Mouse (Mus musculus) C2C12 (cell line): Measurements from ENCODE around the gene Sdf2l1. TPM values are rescaled to one million over a fixed set of nuclear protein-coding genes. Genes with fewer than 3 reads are reported as not detected.
A peak's percentile ranks its signal among the peaks of the same experiment; 100 is the strongest.

Experiments used
- H3K27me3 ChIP-seq: one replicate; pipeline ENCODE4 v1.6.1; 2011; ENCODE audit not compliant: control insufficient read depth, insufficient read depth, insufficient read length
- H3K36me3 ChIP-seq: one replicate; pipeline ENCODE4 v1.6.1; 2011; ENCODE audit not compliant: control insufficient read depth, insufficient read depth
- H3K4me3 ChIP-seq: one replicate; pipeline ENCODE4 v1.5.1; 2011; ENCODE audit warnings: mild to moderate bottlenecking, control low read depth; ENCODE audit not compliant: poor library complexity, insufficient read depth, severe bottlenecking
- H3K79me2 ChIP-seq: one replicate; pipeline ENCODE4 v1.6.1; 2011; ENCODE audit not compliant: control insufficient read depth, insufficient read depth
- H3K79me3 ChIP-seq: one replicate; pipeline ENCODE4 v1.6.1; 2011; ENCODE audit warnings: low read depth, control low read depth
- H3ac ChIP-seq: one replicate; pipeline ENCODE3; 2011; ENCODE audit warnings: low read depth; ENCODE audit not compliant: control insufficient read depth, insufficient read length
- CEBPB ChIP-seq: IDR thresholded peaks from one replicate; pipeline ENCODE4 v1.6.1; 2011; ENCODE audit warnings: low read depth, mild to moderate bottlenecking, control low read depth, moderate library complexity
- CTCF ChIP-seq: IDR thresholded peaks from one replicate; pipeline ENCODE4 v1.5.1; 2011; ENCODE audit not compliant: control insufficient read depth, insufficient read depth, insufficient read length
- FOSL1 ChIP-seq: IDR thresholded peaks from one replicate; pipeline ENCODE4 v1.8.0; 2011; ENCODE audit warnings: mild to moderate bottlenecking, low read length; ENCODE audit not compliant: poor library complexity, insufficient read depth, severe bottlenecking
- MAX ChIP-seq: IDR thresholded peaks from one replicate; pipeline ENCODE4 v1.6.1; 2011; ENCODE audit warnings: mild to moderate bottlenecking, control low read depth
- MYOD1 ChIP-seq: IDR thresholded peaks from one replicate; pipeline ENCODE4 v1.6.1; 2011; ENCODE audit warnings: low read depth; ENCODE audit not compliant: control insufficient read depth, insufficient read length
- MYOG ChIP-seq: IDR thresholded peaks from one replicate; pipeline ENCODE4 v1.6.1; 2011; ENCODE audit not compliant: control insufficient read depth, insufficient read length; ENCODE audit errors: extremely low read depth
- USF1 ChIP-seq: IDR thresholded peaks from one replicate; pipeline ENCODE4 v1.6.1; 2011; ENCODE audit warnings: low read depth, mild to moderate bottlenecking, control low read depth, moderate library complexity
- long read RNA-seq, 2 experiments: library from polyadenylated mRNA; unstranded; transcript quantifications; one replicate each; pipeline ENCODE4 v2.0.0; 2019 to 2020
- polyA plus RNA-seq: library from polyadenylated mRNA; unstranded; fragments of >200 nt; fragmentation: generic; extraction: Trizol; gene quantifications from one replicate; pipeline ENCODE4 v1.2.1, GENCODE M21; 2012; ENCODE audit warnings: missing spikeins

Gene Sdf2l1
- polyA plus RNA-seq = 41.1 TPM
- long read RNA-seq, experiment 1, transcript Sdf2l1-201 (3 exons, 1,108 nt) = major isoform, 49 of 51 reads
- long read RNA-seq, experiment 1, partial matches to known transcripts = 2 of 51 reads
- long read RNA-seq, experiment 1, other reads (novel, unspliced or antisense) = 0 of 51 reads
- long read RNA-seq, experiment 2, transcript Sdf2l1-201 (3 exons, 1,108 nt) = major isoform, 18 of 18 reads
- long read RNA-seq, experiment 2, partial matches to known transcripts = 0 of 18 reads
- long read RNA-seq, experiment 2, other reads (novel, unspliced or antisense) = 0 of 18 reads

DNA sequence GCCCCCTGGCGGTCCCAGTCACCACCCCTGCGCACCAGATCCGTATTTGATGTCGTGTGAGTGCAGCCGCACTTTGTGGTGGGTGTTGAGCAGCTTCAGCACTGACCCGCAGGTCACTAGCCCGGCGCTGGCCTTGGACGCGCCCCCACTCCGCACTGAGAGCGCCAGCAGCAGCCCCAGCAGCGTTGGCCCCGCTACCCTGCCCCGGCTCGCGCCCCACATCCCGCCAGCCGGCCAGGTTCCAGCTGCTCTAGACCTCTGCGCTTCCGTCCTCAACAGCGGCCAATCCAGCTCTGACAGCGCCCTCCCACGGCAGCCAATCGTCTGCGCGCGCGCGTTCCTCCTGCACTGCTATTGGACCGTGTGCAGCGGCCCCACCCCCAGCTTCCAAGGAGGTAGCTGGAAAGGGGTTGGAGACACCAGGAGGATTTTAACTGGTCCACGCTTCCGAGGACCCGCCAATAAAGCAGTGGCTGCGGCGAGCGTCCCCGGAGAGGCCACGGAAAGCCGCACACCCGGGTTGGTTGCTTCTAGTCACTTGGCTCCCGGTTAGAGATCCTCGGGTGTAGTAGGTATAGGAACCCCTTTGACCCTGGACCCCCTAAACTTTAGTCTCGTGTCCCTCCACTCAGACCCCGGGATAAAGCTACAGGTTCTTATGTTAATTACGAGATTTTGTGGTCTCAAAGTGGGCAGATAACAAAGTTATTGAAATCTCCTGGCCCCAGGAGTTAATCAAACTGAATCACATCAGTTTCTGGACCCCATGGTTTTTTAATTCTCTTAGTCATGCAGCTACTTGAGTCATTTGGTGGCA is at the start of gene Sdf2l1:
Gene Sdf2l1 (minus strand): TSS at position 295 of the 817 bp plus-strand sequence.
- peaks cover 10% of the 10 kb centered on the region for H3K79me2 ChIP-seq
- no peaks in the 10 kb centered on the region for H3K79me3 ChIP-seq
- H3K27me3 ChIP-seq = no peaks in the 10 kb centered on the region
- H3K4me3 ChIP-seq = peak within 1 kb of the TSS; percentile 59
- peak within 1 kb of the TSS; percentile 73 for H3ac ChIP-seq
- TF ChIP-seq USF1 = no peak
- no peak for TF ChIP-seq CTCF
- no peaks in the 10 kb centered on the region for H3K36me3 ChIP-seq

- Histone ChIP-seq H3K79me2 (peaks cover 100% of the 10 kb centered on the region), H3K27me3 (no peaks in the 10 kb centered on the region), H3ac (no peak overlapping the region), H3K36me3 (peaks cover 25% of the 10 kb centered on the region), H3K79me3 (peaks cover 93% of the 10 kb centered on the region), H3K4me3 (no peak overlapping the region)
- no peak for TF ChIP-seq CTCF
- TF ChIP-seq FOSL1 = no peak
Observed at GRCm38 (mm10) chr16:17181382-17181781, 49.2 kb upstream of the Sdf2l1 start.

- no peak overlapping the region for H3K4me3 ChIP-seq
- TF ChIP-seq MYOG = no peak
- no peak for TF ChIP-seq FOSL1
- no peak for TF ChIP-seq MAX
- TF ChIP-seq USF1 = no peak
- TF ChIP-seq MYOD1 = no peak
- no peak for TF ChIP-seq CTCF
- TF ChIP-seq CEBPB = no peak
Observed at GRCm38 (mm10) chr16:17179706-17180105, 47.5 kb upstream of the Sdf2l1 start.

GRCm38 (mm10) chr16:17177623-17178170 is 45.5 kb upstream of the Sdf2l1 start:
- TF ChIP-seq USF1 (no peak), MYOG (no peak), MYOD1 (no peak), MAX (no peak), CEBPB (no peak), CTCF (no peak), FOSL1 (no peak)
- peaks cover 99% of the 10 kb centered on the region for H3K79me2 ChIP-seq
- no peak overlapping the region for H3ac ChIP-seq
- no peaks in the 10 kb centered on the region for H3K27me3 ChIP-seq
- H3K79me3 ChIP-seq = peaks cover 86% of the 10 kb centered on the region
- H3K4me3 ChIP-seq = no peak overlapping the region
- H3K36me3 ChIP-seq = peaks cover 41% of the 10 kb centered on the region

More at GRCm38 (mm10) chr16:17179706-17180105, 47.5 kb upstream of the Sdf2l1 start:
- no peaks in the 10 kb centered on the region for H3K27me3 ChIP-seq
- H3K79me2 ChIP-seq = peaks cover 100% of the 10 kb centered on the region
- H3ac ChIP-seq = no peak overlapping the region
- peaks cover 89% of the 10 kb centered on the region for H3K79me3 ChIP-seq
- peaks cover 21% of the 10 kb centered on the region for H3K36me3 ChIP-seq

DNA sequence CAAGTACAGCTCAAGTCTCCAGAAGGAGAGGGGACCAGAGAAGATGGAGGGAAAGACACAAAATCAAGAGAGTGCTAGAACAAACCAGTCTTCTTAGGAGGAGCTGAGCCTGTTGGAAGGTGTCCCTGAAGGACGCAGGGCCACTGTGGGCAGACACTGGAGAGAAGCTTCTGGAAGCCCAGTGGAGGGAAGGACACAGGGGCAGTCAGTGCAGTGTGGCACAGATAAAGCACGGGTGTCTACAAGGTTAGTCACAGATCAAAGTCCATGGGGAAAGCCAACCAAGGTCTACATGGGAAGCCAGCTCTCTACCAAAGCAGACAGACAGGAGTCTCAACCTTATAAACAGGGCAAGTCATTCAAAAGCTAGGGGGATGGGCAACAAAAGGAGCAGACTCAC is 43.6 kb upstream of the Sdf2l1 start:
- no peak for TF ChIP-seq MYOD1
- no peak for TF ChIP-seq USF1
- TF ChIP-seq CTCF = no peak
- no peak for TF ChIP-seq CEBPB
- TF ChIP-seq MAX = no peak
- TF ChIP-seq FOSL1 = no peak
- no peak for TF ChIP-seq MYOG
- Histone ChIP-seq H3K79me3 (peaks cover 78% of the 10 kb centered on the region), H3K36me3 (peaks cover 50% of the 10 kb centered on the region)

DNA sequence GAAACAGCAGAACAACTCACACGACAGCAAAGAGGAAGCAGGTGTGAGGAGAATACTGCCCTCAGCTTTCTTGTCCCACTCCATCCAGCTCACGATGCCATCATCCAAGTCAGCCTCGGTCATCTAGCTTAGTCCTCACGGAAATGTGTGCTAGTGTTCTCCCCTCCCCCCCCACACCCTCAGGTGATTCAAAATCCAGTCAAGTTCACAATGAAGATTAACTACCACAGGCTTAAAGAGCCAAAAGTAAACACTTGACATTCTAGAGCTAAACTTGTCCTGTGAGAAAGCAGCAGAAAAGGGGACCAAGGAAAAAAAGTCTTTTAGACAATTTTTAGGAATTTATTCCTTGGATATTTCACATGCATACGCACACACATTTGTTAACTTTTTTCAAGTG is 35.9 kb upstream of the Sdf2l1 start:
- Histone ChIP-seq H3K79me3 (peaks cover 70% of the 10 kb centered on the region), H3ac (no peak overlapping the region), H3K36me3 (peaks cover 73% of the 10 kb centered on the region), H3K27me3 (no peaks in the 10 kb centered on the region), H3K4me3 (no peak overlapping the region), H3K79me2 (peaks cover 100% of the 10 kb centered on the region)
- TF ChIP-seq CTCF = no peak
- no peak for TF ChIP-seq MYOG
- no peak for TF ChIP-seq MAX
- TF ChIP-seq MYOD1 = no peak
- no peak for TF ChIP-seq FOSL1
- TF ChIP-seq USF1 = no peak

More for the DNA sequence above, 43.6 kb upstream of the Sdf2l1 start:
- H3K4me3 ChIP-seq = no peak overlapping the region
- H3K27me3 ChIP-seq = no peaks in the 10 kb centered on the region
- H3K79me2 ChIP-seq = peaks cover 99% of the 10 kb centered on the region
- H3ac ChIP-seq = no peak overlapping the region
